Mouse (Mus musculus) c-Kit-positive CD71-positive TER-119-positive erythroid progenitor cells, embryonic 14.5 days (primary cell): ENCODE data around the gene Tmed6.
"Not testable (repeated sequence)": the region's sequence is repeated elsewhere in the genome, so short reads cannot be mapped to it uniquely, and the experiment has no call there.

Experiments
- DNase-seq: peaks from one replicate; pipeline ENCODE4 v3.0.0-alpha.2; 2013; ENCODE audit warnings: low spot score

Tmed6 gene

DNA sequence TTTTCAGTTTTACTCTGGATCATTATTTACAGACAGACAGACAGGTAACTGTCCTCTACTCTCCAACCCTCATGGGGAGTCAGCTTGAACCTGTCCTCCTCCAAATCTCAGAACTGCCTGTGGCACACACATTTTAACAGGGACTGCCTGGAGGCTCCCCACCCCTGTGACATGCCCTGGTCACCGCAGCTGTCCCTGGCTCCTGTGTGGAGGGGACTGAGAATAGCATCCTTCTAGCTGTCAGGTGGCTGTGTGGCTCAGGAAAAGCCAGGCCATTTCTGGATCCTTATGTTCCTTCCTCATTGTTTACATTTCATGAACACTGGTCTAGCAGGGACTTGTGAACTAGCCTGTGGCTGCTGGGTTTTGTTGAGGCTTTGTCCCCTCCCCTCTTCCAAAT, 8.7 kb upstream of the Tmed6 start:
- DNase-seq: no peak

DNA sequence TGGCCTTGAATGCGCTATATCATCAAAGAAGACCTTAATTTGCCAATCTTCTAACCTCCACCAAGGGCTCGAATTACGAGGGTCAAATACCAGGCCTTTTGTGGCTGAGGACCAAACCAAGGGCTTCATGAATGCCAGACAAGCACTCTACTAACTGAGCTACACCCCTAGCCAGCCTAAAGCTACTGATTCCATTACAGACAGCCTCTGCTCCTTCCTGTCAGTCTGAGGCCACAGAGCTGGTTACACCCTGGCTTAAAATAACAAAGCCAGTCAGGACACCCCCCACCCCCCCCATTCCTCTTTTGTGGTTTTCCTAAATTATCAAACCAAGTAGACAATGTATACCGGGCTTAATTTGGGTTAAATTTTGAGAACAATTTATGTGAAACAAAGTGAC, 8.3 kb upstream of the Tmed6 start:
- DNase-seq: no peak

DNA sequence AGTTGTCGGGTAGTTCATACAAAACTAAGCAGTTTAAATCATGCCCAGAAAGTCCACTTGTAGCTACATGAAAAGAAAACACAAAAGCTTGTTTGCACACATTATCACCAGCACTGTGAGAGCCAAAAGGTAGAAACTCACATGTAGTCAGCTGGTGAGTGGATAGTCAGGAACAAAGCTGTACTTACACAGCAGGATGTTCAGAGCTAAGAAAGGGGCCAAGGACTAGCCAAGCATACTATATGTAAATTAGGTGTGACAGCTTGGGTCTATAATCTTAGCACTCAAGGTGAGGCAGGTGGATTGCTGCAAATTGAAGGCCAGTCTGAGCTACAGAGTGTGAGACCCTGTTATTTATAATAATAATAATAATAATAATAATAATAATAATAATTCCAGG, 2.8 kb downstream of the Tmed6 start:
- DNase-seq: no peak

DNA sequence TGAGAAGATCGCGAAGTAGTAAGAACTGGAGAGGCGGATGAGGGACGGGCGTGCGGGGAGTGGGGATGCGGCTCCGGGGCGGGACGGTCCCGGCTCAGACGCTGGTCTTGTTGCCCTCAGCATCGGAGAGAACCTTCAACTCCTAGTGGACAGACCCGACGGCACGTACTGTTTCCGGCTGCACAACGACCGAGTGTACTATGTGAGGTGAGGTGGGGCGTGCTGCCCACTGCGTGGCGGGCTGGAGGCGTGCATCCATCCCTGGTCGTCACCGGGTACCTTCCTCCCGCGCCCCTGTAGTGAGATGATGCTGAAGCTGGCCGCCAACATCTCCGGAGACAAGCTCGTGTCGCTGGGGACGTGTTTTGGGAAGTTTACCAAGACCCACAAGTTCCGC, 8.5 kb downstream of the Tmed6 start:
- DNase-seq: no peak

DNA sequence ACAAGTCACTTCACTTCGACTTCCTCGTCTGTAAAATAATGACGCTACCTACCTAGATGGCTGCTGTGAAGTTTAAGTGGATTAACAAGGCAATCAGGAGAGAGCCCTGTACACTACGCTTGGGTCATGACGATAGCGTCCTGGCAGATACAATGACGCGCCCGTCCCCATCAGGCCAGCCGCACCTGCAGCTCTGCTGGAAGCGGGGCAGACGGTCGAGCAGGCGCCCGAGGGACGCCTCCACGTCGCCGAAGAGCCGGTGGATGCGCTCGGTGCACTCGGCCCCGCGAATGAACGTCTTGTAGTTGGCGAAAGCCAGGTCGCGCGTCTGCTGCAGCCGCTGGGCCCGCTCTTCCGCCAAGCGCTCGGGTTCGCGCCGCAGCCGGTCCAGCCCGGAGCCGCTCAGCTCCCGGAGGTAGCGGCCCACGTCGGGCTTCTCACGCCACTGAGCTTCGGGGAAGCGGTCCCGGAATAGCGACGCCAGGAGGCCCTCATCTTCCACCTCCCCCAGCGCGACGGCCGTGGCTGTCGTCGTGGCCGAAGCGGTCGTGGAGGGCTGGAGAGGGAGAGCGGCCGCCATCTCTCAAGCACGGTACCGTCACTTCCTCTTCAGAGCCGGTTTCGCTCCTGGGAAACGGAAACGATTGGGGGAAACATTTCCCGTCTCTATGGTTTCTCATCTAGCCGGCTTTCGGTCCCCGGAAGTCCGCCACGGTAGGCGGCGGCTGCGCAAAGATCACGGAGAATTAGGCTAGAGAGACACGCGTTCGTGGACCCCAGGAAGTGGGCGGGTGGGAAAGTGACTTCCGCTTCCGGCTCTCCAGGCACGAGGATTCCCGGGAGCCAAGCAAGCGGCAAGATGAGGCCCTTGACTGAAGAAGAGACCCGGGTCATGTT, 9.1 kb downstream of the Tmed6 start, which contains the start of the genes Cog8 and Nip7:
Gene Cog8, minus strand, starts transcription at position 614 of the 897 bp plus-strand sequence.
Gene Nip7, plus strand, starts transcription at position 802 of the 897 bp plus-strand sequence.
- peak; percentile 95 for DNase-seq

DNA sequence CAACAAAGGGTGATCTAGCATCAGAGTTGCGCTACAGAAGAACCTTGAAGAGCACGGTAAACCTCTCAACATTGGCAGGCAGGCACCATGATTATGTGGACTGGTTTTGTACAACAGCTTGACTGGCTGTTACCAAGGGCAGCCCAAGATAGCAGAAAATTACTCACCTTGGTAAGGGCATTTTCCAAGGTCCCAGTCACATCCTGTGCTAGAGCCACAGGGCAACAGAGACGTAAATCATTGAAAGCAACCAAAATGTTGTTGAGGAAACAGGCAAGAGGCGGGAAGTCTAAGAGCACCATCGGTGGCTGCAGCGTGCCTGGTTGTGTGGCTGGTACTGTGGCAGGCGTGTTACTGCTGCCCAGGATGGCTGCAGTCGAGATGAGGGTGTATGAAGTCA, 13.4 kb downstream of the Tmed6 start:
- no peak for DNase-seq

DNA sequence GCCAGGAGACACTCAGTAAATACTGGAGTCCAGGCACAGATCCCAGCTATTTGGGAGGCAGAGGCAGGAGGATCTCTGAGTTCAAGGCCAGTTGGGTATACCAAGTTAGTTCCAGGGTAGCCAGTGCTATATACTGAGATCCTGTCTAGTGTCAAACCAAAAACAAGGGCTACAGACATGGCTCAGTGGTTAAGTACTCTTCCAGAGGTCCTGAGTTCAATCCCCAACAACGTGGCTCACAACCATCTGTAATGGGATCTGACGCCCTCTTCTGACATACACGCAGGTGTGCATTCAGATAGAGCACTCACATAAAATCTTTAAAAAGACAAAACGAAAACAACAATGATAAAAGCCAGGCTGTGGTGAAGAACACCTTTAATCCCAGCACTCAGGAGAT, 16.0 kb downstream of the Tmed6 start:
- no peak for DNase-seq

DNA sequence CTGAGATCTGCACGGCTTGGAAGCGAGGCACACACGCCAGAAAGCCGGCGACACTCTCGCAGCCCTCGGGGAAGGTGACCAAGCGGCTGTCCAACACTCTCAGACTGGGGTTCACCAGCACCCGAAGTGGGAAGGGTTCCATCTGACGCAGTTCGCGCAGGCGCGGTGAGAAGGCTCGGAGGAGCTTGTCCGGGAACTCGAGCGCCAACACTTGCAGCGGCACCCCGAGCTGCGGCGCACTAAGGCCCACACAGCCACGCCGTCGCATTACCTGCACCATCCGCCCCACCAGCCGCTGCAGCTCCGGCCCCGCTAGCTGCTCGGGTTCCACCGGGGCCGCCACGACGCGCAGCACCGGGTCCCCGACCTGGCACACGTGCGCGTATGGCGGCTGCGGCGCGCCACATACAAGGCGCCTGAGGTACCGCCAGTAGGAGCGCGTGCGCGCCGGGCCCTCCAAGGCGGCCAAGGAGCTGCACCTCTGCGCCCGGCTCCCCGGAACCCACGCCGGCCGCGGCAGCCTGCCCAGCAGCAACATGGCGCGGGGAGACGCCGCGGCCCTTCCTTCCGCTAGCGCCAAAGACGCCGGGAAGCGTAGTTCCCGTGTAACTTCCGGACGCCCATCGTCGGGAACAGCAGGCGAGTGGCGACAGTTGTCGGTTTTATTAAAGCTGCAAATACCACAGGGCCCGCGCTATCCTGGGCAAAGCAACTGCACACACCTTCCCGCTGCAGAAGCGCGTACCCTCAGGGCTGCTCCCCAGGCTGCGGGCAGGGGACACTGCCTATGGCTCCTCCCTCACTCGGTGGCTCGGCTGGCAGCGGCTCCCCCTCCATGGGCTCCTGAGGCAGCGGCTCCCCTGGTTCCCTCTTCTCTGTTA, 17.1 kb downstream of the Tmed6 start, which contains the start of gene Pdf:
Gene Pdf, minus strand, starts transcription at position 554 of the 881 bp plus-strand sequence.
- DNase-seq: peak; percentile 69

DNA sequence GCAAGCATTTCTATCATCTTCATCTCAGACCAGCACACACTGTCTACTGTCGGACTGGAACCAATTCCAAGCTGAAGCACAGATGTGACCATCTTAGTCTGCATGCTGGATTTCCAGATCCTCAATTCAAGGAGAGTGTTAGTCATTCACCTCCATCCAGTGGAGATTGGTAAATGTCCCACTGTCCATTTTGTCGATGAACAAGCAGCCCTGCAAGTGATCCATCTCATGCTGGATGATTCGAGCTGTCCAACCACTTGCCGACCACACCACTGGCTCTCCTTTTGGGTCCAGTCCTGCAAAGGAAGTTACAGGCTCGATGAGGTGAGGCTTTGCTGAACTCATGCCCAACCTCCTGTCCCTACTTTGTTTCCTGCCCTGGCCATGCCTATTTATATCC, 18.5 kb downstream of the Tmed6 start:
- no peak for DNase-seq

DNA sequence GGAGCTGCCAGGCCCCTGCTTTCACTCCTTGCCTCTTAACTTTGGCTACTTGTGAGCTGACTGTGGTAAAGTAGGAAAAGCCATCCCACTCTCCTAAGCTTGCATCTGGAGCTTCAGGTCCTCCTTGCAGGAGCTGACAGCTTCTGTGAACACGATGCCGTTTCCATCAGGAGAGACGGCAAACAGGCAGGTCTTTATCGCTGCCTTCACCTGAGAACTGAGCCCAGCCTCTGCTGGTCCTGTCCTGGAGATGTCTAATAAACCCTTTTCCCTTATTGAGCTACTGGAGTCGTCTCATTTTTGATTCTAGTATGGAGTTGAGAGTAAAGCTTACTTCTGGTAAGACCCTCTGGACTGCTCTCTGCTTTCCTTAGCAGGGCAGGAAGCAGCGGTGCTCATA, 20.0 kb downstream of the Tmed6 start:
- no peak for DNase-seq

DNA sequence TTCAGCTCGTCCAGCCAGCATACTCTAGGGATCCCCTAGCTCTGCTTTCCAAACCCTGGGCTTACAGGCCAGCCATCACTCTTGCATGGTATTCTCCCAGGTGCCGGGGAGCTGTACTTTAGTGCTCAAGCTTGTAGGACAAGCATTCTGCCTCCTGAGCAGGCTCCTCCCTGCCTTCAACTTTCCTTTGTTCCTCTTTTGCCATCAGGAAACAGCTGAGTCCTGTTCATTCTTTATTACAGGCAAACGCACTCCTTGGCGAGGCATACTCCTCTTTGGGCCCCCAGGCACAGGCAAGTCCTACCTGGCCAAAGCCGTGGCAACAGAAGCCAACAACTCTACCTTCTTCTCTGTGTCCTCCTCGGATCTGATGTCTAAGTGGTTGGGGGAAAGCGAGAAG, 24.8 kb downstream of the Tmed6 start:
- no peak for DNase-seq

DNA sequence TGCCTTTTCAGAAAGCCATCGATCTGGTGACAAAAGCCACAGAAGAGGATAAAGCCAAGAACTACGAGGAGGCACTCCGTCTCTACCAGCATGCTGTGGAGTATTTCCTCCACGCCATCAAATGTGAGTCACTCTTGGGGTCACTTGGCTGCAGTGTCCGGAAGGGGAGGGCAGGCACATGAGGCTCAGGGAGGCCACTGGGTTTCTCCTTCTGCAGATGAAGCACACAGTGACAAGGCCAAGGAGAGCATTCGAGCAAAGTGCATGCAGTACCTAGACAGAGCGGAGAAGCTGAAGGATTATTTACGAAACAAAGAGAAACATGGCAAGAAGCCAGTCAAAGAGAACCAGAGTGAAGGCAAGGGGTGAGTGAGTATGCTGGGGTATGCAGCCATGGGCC, 28.8 kb downstream of the Tmed6 start:
- DNase-seq: no peak

DNA sequence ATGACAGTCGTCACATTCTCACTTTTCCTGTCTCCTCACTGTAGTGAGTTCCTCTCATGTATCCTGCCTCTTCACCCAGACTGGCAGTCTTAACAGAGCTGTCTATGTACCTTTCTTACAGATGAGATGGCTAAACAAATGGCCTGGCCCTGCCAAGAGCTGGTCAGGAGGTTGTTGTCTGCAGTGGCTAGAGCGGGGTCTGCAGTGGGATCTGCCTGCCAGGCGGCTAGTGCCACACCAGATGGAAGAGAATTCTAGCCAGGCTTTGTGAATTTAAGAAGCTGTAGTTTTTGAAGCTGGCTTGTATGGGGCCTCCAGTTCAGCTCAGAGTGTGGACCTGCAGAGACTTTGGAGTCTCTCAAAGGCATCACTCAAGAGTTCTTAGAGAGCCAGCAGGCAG, 29.8 kb downstream of the Tmed6 start:
- DNase-seq: no peak

DNA sequence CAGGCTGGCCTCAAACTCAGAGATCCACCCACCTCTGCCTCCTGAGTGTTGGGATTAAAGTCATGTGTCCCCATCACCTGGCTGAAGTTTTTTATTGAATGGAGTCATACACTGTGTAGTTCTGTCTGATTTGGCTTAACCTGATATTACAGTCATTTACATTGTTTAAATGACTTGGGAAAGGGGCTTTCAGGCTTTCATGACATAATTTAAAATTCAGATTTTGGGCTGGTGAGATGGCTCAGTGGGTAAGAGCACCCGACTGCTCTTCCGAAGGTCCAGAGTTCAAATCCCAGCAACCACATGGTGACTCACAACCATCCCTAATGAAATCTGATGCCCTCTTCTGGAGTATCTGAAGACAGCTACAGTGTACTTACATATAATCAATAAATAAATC, 31.8 kb downstream of the Tmed6 start:
- not testable (repeated sequence) for DNase-seq

DNA sequence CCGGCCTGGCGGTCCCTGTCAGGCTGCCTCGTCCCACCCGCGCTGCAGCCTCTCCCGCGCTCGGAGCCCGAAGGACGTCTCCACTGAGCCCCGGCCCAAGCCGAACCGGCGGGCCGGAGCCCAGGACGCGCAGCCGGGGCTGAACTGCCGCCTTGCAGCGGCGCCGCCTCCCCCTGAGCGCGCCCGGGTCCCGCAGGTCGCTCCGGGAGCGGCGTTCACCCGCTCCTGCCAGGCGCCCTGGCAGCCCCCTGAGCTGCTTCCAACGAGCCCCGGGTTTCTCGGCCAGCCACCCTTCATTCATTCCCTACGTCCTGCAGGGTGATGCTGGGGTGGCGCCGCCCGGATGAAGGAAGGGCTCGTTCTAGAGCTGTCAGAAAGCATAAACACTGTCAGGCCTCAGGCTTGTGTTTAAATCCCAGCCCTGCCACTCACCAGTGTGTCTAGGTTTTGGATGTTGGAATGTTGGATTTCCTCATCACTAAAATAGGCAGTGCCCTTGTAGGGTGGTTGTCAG, 33.8 kb downstream of the Tmed6 start:
- no peak for DNase-seq

DNA sequence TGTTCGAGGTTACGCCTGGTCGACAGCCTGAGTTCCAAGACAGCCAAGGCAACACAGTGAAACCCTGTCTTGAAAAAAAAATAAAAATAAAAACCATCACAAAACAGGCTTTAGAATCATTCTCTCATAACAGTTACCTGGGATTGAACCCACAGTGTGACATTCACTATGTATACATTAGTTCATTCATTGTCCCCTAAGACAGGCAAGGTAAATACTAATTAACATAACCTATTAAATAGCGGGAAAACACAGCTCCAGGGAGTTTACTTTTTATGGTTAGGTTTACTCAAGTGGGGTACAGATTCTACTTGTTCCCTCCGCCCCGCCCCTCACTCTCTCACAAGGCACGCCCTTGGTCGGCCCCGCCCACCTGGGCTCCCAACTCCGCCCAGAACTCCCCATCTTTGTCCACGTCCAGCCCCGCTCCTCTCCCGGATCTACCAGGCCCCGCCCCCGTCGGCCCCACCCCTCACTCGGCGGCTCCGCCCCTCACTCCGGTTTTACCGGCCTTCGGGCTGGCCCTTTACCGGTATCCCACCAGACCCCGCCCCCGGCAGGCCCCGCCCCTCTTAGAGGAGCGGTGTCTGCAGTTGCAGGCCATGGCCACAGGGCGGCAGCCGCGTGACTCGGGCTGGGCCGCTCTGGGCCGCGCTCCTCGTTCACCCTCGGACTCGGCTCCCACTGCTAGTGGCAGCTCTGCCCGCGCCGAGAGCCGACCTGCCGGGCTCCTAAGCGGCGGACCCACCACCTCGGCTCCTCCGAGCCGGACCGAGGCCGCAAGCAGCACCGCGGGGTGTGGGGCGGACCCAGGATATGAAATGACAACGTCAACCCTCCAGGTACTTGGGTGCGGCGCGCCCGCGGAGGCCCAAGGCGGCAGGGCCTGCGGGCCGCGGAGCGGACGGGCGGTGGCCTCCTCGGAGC, 34.5 kb downstream of the Tmed6 start, which contains the start of gene Vps4a:
Gene Vps4a, plus strand, starts transcription at position 573 of the 927 bp plus-strand sequence.
- DNase-seq: peak; percentile 93

DNA sequence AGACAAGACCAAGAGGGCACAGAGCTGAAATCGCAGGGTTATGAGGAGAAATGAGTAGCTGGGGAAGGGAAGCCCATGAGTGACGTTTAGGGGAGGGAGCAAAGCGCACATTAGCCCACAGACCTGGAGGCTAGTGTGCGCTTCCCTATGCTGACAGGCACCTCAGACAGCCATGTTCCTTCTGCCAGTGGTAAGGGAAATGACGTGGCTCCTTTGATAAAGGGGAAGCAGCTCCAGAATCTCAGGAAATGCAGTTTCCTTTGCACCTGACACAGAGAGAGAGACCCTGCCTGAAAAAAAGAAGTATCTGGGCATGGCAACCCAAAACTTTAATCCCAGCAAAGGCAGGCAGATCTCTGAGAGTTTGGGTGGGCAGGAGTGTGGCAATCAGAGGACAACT, 35.4 kb downstream of the Tmed6 start:
- no peak for DNase-seq

DNA sequence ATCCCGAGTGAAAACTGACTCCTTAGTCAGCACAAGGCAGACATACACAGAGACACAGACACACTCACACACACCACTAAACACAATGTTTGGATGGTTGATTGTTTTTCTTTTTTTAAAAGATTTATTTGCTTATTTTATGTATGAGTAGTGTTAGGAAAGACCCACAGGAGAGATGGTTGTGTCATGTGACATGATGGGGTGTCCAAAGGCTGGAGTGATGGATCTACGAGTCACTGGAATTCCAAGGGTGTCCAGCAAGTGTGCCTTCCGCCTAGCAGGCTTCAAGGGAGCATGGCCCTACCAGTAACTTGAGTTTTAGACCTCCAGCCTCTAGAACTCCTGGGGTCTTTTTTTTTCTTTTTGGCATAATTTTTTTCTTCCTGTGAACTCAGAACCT, 36.1 kb downstream of the Tmed6 start:
- no peak for DNase-seq

DNA sequence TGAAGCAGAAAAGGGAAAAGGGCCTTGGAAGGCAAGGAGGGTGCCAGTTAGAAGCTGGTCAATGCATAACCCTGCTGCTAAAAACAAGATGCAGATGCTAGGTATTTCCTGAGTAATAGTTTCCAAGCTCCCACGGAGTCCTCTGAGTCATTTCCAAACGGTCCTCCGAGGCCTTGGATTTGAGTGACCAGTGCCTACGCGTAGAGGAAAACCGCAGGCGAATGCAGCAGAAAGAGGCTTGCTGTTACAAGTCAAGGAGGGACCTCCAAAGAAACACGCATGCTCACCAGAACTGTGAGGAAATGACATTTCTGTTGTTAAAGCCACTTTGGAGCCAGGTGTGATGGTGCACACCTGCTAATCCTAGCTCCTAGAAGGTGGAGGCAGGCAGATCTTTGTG, 42.0 kb downstream of the Tmed6 start:
- no peak for DNase-seq

DNA sequence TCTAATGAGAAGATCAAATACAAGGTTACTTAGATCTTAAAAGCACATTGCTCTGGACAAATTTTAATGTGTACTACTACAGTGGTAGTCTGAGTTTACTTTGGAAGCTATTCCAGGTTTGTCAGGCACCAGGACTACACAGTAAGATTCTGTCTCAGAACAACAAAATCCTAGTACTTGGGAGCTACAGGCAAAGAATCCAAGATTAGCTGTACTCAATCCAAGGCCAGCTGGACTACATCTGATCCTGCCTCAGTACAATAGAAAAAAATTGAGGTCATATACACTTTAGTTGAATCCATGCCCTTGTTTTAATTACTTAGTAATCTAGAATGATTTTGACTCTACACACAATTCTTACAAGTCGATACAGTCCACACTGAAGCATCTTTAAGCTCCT, 50.5 kb downstream of the Tmed6 start:
- DNase-seq: no peak

DNA sequence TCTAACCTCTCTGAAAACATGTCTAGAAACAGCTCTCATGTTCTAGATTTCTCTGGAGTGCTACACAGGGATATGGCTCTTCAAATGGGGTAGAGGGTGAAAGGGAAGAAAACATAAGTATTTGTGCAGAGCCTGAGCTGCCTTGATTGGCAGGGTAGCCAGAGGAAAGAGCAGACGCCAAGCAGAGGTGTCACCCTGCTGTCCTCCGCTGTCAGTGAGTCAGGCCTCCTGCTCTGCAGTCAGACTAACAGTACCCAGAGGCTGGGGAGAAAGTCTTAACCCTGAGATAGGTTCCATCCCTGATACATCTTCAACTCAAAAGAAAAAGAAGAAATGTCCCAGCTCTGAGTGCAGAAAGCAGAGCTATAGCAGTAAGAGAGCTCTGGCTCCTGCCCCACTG, 52.8 kb downstream of the Tmed6 start:
- DNase-seq: no peak
